Mouse (Mus musculus) cerebellum, adult 11-12 months (tissue): ENCODE measurements around the gene Car5a.

Experiments
- DNase-seq: peaks from one replicate; pipeline ENCODE4 v3.0.0; 2022

Gene Car5a

DNA sequence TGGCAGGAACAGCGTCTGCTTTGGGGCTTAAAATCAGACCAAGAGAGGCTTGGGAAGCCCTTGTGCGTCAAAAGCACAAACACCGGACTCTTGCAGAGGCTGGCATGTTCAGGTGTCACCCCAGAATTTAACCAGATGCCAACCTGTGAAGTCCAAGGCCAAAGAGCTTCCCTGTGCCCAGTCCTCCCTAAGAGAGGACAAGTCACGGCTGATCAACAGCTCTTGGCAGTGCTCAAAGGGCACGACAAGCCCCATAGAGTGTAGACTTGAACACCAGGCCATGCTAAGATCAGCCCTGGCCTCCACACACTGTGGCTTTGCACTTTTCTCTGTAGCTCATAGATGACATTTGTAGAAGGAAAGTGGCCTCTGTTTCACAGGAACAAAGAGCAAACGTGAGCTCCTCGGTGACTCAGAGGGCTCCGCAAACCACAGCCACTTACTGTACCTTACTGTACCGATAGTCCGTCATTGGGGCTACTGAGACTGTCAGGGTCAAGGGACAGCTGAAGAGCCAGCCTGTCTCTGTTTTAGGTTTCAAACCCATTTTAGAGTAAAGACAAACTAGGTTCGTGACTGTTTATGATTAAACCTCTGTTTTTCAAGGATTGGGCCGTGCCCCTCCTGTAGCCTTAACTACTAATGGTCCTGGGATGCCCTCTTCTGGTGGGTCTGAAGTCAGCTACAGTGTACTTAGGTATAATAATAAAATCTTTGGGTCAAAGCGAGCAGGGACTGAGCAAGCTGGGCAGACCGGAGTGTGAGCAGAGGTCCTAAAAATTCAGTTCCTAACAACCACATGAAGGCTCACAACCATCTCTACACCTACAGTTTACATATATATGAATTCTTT lies 11.8 kb downstream of the Car5a start:
- no peak for DNase-seq

DNA sequence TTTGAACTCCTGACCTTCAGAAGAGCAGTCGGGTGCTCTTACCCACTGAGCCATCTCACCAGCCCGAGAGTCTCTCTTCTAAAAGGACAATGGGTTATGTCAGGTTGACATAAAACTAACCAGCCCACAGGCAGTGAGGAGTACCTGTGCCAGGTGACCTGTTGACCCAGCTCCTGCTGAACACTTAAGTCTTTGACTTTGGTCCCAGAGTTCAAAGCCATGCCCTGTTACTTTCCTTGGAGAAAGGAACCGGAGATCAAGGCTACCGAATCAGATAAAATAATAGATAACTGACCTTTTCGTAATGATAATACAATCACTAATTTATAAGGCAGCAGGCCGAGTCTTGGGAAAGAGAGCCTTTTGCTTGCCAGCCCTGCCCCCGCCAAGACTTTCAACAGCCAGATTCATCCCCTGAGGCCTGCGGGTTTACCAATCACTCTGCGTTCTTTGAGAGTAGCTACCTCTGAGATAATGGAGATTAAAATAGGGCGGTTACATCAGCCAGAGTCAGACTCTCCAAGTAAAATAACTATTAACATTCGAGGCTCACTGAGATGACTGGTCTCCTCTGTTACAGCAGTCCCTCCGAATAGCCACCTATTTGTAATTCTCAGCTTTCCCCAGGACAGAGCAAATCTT lies 12.6 kb downstream of the Car5a start:
- DNase-seq, result no peak

DNA sequence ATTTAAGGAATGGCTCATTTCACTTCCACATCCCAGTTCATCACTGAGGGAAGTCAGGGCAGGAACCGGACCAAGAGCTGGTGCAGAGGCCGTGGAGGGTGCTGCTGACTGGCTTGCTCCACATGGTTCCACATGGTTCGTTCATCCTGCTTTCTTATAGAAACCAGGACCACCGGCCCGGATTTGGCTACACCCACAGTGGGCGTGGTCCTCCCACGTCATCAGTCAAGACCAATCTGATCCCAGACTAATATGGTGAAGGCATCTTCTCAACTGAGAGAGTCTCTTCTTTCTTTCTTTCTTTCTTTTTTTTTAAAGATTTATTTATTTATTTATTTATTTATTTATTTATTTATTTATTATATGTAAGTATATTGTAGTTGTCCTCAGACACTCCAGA lies 13.1 kb downstream of the Car5a start:
- no peak for DNase-seq

DNA sequence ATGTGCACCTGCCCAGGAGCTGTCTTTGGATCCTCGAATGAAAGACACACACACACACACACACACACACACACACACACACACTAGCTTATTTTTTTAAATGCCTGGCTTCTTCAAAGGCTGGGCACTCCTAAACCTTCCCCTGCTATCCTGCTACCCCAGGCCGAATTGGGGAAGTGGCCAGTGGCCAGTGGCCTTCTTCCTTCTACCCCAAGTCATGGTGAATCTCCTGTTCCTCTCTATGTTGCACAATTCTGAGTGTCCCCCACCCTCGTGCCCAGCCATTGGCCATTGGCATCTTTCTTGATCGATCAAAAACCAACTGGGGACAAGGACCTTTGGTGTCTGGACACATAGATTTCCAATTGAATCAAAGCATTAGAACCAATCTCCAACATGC lies 14.7 kb downstream of the Car5a start:
- no peak for DNase-seq

DNA sequence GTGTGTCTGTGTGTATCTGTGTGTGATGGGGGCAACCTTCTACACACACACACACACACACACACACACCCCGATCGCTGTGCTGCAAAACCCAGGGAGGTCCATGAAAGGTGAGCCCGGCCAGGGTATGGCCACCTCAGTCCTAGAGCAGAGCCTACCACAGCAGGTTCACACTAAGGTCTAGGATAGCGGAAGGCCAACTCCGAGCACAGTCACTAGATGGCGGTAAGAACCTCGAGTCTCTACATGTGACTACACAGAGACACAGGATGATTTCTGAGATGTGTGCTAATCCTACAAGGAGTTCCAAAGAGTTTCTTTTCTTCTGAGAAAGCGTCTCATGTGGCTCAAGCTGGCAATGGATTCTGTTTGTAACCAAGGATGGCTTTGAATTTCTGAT lies 17.4 kb downstream of the Car5a start:
- DNase-seq, result no peak

DNA sequence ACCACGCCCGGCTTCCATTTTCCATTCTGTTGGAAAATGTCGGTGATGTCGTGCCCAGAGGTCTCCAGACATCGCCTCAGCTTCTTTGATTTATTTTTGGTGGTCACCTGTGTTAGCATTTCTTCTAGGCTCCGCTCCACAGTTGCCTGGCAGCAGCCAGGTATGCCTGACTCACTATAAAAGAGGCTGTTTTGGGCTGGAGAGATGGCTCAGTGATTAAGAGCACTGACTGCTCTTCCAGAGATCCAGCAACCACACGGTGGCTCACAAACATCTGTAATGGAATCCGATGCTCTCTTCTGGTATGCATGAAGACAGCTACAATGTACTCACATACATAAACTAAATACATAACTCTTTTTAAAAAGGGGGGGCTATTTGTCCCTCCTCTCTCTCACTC lies 18.4 kb downstream of the Car5a start:
- no peak for DNase-seq

DNA sequence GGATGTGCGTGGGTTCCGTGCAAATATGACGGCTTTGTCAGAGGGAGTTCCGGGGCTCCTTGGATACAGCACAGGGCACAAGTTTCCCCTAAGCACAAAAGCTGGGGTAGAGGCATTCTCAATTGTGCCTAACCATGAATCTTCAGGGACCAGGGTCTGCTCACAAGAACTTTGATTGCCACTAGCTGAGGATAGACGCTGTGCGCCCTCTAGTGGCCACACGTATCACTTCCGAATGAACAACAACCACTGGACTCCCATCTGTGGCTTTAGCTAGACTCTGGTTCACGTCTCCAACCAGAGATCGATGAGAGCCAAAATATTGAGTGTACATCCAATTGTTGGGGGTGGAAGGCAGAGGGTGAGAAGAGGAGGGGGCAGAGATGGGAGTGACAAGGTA lies 19.1 kb downstream of the Car5a start:
- DNase-seq, result no peak

DNA sequence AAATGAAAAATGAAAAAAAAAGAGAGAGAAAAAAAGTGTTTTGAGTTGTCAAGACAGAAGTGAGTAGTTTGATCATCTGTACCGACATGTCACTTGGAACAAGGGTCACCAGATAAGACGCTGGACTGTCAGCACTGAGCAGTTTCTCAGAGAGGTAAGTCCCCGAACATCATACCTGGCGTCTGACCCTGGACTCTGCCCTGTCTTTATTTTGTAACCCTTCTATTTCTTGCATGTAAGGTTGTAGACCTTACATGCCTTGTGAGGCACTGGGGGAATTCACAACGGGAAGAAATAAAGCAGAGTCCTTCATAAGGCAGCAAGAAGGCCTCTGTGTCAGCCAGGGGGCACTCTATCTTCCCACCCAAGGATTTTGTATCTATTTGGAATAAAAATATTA lies 20.0 kb downstream of the Car5a start:
- DNase-seq, result no peak

DNA sequence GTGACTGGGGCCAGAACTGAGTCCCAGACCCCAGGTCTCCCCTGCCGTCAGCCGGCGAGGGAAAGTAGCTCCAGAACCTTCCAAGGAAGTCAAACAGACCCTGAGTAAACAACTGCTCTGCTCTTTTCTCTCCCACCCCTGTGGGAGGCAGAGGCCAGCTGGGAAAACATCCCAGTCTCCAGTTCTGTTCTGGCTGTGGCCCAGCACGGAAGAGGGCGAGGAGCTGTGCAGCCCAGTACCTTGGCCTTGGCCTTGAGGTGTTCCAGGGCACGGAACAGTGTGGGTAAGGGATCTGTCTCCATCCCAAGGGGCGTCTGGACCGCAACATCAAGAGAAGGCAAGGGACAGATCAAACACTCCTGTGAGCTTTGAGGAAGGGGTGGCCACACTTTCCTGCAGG lies 22.6 kb downstream of the Car5a start:
- DNase-seq, result no peak

DNA sequence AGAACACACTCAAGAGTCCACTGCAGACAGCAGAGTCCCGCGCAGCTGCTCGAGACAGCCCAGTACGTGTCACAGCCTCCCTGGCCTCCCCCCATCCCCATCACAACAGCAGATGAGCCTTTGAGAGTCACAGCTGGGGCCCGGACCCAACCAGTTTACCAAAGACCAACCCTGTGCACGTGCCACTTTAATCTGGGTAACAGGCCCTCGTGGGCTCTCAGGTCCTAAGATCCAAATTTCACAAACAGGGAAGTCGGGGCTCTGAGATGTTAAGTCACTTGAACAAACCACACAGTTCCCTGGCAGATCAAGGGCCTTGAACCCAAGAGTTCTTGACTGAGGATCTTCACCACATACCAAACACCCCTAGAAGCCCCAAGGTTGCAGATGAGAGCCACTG lies 23.1 kb downstream of the Car5a start:
- DNase-seq, result no peak

DNA sequence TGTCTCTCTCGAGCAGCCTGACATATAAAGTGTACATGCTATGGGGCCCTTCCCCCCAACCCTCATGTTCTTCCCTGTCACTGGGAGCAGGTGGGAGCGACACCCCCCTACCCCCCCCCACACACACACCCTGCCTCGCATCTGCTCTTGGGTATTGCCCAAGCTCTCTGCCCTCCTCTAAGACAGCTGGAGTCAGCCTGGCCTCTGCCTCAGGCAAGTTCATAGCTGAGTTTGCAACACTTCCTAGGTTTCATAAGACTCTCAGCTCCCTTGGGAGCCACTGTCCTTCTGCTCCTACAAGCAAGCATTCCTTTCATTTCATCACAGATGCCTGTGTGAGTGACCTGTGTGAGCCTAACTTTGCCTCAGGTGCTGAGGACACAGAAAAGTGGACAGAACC lies 25.0 kb downstream of the Car5a start:
- no peak for DNase-seq

DNA sequence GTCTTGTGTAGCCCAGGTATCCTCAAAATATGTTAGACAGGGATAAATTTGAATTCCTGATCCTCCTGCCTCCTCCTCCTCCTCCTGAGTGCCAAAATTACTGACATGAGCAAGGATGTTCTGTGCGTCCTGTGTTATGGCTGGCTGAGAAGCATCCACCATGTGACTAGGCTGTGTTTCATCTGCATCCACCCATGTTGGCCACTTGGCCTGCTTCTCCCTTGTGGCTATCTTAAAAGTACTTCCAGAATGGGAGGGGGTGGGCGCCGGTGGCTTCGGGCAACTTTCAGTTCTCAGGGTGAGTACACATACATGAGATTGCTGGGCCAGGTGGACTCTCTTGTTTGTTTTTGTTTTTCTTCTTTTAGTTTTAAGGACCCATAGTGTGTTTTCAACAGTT lies 25.5 kb downstream of the Car5a start:
- no peak for DNase-seq

DNA sequence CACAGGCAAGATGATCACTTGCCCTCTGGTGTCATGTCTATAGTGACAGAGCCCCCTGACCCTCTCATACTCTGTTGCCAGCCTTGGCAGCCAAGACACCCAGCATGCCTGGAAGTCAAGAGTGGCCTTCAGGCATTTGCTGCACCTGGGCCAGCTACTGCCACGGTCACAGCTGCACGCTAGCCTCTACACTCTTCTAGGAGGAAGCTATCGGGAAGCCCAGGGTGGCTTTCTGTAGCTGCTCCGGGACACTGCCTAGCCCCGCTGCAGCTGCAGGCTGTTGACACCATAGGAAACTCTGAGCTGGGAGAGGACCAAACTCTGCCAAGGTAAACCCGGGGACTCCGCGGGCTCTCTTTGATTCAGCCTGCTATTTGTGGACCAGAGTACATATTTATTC lies 31.3 kb downstream of the Car5a start:
- no peak for DNase-seq

DNA sequence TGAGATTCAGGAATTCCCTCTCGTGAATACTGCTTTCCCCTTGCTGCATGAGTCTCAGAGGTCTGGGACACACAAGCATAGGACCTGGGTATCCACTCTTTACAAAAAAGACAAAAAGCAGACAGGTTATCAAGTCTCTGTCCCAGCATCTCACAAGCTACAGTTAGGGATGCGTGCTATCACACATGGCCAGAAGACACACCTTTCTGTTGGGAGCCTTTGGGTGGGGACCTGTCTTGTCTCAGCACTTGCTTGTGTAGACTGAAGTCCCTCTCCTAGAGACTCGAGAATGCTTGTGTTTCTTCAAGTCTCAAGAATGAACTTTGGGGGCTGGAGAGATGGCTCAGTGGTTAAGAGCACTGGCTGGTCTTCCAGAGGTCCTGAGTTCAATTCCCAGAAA lies 31.9 kb downstream of the Car5a start:
- no peak for DNase-seq

DNA sequence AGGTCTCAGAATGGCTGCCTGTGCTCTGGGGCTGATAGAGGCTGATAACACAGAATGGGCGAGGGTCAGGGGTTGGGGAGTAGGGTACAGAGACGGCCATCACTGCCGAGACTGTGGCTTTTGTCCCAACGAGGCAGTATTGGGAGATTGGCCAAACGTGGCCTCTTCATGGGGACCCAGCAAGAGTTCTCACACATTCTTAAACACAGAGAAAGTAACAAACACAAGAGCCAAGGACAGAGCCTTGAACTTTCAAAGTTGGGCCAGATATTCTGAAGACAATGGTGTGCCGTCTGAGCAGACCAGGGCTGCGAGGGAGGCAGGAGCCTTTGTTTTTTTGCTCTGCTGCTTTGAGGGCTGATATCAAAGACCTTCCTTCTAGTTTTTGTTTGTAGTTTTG lies 32.7 kb downstream of the Car5a start:
- DNase-seq, result no peak

DNA sequence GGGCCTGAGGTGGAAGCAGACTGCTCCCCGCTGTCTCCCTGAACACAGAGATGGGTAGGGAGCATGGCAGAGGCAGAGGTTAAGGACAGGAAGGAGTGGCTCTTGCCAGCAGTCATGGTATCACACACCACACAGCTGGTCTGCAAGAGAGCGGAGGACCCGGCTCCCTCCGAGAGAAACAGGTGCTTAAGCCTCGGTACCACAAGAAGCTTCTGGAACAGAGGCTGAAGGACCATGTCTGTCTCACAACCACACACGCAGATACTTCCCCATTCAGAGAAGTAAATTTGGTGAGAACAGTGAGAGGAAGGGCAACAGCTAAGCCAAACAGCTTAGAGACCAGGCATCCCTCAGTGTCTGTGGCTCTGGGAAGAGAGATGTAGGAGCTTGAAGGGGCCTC lies 33.3 kb downstream of the Car5a start:
- DNase-seq, result no peak

DNA sequence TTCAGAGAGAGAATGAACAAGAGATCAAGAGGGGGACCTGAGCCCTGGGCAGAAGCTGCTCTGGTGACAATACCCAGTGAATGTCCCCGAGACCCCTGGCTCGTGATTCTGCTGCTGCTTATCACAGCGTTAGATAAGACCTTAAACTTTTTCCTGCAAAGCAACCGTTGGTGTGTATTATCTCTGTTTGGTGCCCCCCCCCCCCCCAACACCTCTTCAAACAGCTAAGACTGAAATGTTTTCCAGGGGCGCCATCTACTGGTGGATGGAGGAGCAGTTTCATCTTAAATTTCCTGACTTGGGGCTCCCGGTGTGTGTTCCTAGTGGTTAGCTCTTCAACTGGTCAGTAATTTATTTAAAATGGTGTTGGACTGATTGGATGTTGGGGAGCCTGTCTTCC lies 35.0 kb downstream of the Car5a start:
- DNase-seq, result no peak

DNA sequence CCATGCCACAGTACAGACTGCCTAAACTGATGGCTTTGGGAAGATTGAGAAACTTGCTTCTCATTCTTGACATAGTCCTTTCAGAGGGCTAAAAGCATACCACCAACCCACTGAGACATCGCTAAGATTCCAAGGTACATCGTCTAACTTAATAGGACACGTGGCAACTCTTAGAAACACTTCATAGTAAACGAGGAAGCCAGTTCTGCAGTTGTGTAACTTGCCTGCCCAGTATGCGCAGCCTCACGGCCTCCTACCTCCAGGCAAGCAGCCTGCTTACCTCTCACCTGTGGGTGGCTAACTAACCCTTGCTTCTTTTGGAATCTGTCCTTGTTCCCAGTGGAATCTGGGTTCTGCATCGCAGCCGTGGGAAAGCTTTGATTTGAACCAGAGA lies 35.6 kb downstream of the Car5a start:
- DNase-seq, result no peak

DNA sequence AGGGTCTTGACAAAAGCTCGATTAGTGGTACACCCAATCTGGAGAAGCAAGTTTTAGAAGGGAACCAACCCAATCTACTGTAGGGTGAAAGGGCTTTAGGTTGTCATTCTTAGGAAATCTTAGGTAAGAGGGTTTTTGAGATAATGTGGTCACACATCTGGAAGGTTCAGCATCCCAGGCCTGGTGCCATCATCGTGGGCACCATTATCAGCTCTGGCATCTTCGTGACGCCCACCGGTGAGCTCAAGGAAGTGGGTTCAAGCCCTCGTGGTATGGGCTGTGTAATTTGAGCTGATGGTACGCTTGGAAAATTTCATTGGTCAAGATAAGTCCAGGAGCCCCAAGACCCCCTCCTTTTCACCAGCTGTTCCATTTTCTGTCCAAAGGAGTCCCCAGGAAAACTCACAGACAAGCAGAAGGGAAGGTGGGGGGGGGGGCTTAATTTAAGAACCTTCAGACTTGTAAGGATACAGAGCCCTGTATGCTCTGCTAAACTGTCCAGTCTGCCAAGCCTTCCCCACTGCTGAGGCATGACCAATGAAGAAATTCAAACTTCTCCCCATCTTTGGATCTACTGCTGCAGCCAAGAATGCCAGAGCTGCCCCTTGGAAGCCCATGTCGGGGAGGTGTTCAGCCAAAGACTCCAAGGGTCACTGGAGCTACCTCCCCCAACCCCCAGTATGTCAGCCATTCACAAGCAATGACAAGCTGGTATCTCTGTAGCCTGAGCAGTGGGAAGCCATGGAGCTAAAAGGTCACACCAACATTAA lies 36.1 kb downstream of the Car5a start:
- DNase-seq, result no peak

DNA sequence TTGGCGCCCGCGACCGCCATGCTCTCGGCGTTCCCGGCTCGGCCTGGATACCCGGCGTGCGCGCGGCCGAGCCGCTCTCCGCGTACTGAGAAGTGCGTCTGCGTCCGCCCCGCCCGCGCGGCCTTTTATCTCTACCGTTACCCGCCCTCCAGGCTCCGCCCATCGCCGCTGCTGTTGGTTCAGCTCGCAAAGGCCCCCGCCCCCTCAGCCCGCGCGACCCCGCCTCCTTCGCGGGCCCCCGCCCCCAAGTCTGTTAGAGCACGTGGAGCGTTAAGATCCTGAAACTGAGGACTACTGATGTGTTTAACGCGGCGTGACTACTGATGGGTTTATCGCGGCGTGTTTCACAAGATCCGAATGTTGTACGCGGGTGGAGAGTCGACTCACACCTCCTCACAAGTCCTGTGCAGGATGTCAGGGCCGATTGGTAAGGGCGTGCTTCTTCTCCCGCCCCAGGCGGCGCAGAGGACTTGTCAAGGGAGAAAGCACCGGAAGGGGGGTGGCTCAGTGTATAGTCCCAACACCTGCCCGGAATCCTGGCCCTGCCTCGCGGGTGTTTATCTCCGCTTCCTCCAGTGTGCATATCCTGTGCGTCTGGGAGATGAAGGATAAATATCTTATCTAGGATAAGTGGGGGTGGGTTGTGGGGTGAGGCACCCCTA lies 37.0 kb downstream of the Car5a start, which contains the start of gene Slc7a5:
TSS of gene Slc7a5 (minus strand) at position 108 of the 662 bp plus-strand sequence.
- DNase-seq, result peak; percentile 95

DNA sequence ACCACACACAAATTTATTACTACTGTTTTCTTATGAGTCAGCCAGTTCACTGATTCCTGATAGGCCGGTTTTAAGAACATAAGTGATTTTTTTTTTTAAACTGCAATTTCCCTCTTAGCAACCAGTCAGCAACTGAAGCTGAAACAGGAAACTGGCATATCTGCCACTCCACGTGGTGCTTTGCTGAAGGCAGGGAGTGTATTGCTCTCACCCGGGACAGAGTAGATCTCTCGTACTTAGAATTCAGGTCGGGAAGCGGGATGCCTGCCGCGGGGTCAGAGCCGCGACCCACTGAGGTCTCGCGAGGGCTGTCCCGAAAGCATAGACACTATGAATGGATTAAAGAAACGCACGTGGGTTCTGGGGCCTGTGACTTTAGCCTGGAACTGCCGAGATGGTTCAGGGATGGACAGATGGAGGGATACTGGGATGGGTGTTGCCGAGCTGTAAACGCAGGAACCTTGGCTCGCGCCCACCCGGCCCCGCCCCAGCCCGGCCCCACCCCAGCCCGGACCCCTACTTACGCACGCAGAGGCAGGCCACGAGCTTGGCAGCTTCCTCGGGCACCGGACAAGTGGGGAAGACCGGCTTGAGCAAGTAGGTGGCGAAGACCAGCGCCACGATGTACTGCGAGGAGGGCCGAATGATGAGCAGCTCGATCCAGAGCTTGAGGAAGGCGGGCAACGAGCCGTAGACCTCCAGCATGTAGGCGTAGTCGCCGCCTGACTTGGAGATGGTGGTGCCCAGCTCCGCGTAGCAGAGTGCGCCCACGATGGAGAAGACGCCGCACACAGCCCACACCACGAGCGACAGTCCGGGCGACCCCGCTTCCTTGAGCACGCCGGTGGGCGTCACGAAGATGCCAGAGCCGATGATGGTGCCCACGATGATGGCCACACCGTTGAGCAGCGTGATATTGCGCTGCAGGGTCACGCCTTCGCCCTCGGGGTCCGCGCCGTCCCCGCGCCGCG lies 37.9 kb downstream of the Car5a start:
- no peak for DNase-seq

DNA sequence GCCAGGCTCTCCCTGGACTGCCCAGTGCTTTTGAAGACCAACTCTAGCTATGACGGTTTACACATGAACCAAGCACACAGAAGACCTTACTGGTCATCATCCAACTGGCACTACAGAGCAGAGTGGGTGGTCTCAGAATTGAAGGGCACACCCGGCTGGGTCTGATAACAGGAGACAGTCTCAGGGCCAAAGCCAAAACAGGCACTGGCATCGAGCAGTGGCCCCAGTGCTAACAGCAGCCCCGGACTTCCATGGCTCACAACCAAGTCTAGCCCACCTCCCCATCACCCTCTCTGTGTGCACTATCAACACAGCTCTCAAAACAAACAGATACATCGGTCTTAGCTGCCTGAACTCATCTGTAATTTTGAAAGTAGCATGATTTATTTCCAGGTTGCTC lies 38.8 kb downstream of the Car5a start:
- no peak for DNase-seq
